Mouse (Mus musculus): ENCODE results near the gene BC035044.
A peak's percentile ranks its signal among the peaks of the same experiment; 100 is the strongest.

The BC035044 gene

DNA sequence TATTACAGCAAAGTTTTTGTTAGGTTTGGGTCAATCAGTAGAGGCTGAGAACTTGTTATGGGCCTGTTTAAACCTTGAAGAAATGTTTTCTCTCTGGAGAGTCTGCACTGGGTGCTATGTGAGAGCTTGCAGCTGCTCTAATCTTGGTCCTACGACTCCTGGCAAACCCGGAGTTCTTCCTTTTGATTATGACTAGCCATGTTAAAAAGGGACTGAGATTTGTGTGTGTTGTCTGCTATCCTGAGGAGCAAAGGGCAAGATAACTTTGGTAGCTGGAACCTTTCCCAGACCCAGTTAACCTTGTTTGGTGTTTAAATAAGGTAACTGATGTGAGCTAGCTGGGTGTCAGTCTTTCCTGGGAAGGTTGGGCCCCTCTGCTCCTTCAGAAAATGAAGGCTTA is 40.3 kb downstream of the BC035044 start:
- no peak for DNase-seq (ENCODE audit: low read depth)

DNA sequence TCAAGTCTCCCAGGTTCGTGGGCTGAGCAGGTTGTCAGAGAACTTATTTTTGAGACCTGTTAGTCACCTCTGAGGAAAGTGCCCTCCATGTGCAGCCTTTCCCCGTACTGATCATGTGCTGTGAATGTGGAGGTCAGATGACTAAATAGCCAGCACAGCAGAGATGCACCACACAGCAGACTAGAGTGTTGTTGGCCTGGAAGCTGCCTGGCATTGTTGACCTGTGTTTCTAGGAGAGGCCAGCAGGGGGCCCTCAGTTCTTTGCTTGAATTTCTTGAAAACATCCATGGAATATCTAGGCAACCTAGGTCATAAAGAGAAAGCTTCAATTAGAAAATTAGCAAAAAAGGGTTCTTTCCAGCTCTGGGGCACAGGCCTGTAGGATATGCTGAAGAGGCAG is 41.0 kb downstream of the BC035044 start:
- DNase-seq (ENCODE audit: low read depth): peak; percentile 81

- no peak for DNase-seq (ENCODE audit: low read depth)
Measured at GRCm38 (mm10) chr6:128847401-128847800, 43.5 kb downstream of the BC035044 start.

- DNase-seq (ENCODE audit: low read depth): peak; percentile 48
Measured at GRCm38 (mm10) chr6:128845998-128846542, 44.9 kb downstream of the BC035044 start.

DNA sequence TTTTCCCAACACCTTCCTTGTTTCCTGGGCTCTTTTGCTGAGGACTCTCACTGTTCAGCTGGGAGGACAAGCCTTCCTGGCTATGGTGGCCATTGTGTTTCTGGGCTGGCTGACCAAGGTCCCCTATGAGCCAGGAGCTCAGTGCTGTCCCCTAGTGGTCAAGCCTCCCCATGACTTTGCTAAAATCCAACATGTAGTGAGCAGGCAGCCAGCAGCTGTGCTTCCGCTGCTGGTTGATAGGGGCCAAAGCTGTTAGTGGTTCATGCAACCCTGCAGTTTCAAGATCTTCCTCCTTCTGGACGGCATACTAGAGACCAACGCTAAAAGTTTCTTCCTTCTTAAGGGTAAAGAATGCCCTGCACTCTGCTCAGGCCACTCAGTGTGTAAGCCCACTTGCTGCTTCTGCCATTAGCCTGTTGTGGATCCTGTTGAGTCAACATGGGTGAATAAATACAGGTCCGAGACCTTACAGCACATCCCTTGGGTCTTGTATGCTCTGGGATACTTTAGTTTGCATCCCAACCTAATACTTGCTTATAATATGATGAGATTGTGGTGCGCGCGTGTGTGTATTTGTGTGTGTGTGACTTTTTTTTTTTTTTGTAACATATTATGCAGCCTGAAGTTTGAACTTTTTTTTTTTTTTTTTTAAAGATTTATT is 45.5 kb downstream of the BC035044 start:
- peak; percentile 89 for DNase-seq (ENCODE audit: low read depth)

GRCm38 (mm10) chr6:128844586-128845080 is 46.3 kb downstream of the BC035044 start:
- DNase-seq (ENCODE audit: low read depth): peak; percentile 26

DNA sequence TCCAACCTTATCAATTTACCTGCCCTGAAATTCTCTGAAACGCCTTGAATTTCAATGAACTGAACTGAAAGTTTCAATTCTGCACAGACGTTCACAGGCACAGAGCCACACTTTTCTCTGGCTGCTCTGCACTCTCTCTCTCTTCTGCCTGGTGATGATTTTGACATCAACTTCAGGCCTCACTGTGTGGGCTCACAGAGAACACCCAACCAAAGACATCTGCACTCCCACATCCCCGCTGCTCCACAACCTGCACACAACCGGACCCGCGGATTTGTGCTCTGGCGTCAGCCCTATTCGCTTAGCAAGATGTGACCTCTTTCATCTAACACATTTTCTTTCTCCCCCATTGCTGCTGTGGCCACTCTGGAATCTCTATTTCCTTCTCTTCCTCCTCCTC is 46.8 kb downstream of the BC035044 start:
- peak; percentile 39 for DNase-seq (ENCODE audit: low read depth)

DNA sequence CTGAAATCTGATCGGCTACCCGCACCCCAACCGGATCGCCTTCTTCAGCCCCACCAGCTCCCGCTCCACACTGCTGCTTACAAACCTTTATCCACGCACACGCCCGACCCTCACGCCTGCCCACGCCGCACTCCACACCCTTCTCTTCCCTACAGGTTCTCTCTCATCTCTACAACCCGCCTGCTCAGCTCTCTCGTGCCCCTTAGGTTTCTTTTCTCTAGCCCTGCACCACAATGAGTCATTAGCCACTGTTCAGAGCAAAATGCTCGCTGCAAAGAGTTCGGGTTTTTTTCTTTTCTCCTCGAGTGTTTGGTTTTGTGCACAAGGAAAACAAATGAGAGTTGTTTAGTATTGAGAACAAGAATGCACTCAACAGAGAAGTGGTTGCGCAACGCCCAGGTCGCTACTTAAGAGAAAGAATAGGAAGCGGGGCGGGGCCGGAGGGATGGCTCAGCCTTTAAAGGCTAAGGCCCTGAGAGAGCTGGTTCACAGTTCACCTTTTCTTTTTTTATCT is 47.4 kb downstream of the BC035044 start:
- DNase-seq (ENCODE audit: low read depth): peak; percentile 78

DNA sequence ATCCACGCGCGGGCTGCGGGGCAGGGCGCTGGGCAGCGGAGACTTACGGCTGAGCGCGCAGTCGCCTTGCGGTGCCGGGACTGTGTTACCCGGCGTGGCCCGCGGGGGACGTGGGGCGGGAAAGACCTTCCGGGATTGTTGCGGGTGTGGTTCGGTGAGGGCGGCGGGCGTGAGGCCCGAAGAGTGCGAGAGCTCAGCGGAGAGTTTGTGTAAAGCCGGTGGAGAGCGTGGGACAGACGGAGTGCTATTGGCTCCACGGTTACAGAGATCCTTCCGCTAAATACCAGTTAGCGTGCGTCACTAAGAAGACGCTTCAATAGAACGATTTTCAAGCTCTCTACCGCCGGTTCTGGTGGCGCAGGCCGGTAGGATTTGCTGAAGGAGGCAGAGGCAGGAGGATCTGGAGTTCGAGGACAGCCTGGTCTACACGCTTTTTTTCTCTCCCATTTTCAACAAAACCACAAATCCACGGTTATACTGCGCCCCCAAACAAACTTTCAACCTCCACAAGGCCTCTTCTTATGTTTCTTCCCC is 47.9 kb downstream of the BC035044 start:
- peak; percentile 100 for DNase-seq (ENCODE audit: low read depth)

GRCm38 (mm10) chr6:128842356-128842944 is 48.5 kb downstream of the BC035044 start:
- DNase-seq (ENCODE audit: low read depth): no peak

DNA sequence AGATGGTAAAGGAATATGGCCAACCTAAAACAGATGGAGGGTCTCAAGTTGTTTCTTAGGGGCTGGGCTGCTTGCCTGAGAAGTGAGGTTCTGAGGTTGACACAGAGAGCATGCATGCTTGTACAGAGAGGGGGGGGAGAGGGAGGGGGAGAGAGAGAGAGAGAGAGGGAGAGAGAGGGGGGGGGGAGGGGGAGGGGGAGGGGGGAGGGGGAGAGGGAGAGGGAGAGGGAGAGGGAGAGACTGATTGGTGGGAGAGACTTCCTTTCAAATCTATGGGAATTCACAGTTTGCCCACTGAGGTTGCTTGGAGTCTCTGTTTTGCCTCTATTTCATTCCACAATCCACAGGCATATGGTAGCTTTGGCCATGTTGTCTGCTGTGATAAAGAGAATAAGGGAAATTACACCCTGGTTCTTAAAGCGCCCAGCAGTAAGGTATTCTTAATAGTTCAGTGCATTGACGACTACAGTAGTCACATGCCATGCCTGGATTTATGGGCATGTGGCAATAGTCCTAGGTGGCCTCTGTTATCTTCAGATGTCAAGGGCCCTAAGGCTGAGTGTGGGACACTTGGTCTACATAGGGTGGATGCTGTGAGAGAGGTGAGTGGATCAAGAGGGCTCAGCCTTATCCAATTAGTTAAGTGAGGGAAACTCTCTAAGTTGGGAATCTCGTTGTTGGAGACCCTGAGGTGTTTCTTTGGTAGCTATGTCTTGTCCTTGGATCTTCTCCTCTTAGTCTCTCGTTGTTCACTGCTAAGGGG is 49.4 kb downstream of the BC035044 start:
- DNase-seq (ENCODE audit: low read depth): peak; percentile 43

DNA sequence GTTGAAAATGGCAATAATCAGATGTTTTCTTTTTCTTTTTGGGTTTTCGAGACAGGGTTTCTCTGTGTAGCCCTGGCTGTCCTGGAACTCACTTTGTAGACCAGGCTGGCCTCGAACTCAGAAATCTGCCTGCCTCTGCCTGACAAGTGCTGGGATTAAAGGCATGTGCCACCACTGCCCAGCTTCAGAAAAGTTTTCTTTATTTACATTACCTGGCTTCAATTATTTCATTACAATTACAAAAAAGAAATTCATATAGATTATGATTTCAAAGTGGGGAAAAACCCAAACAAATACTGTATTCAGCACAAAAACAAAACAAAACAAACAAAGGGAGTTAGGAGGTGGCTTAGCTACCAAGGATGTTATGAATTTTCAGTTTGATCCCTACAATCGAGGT is 50.3 kb downstream of the BC035044 start:
- peak; percentile 42 for DNase-seq (ENCODE audit: low read depth)

DNA sequence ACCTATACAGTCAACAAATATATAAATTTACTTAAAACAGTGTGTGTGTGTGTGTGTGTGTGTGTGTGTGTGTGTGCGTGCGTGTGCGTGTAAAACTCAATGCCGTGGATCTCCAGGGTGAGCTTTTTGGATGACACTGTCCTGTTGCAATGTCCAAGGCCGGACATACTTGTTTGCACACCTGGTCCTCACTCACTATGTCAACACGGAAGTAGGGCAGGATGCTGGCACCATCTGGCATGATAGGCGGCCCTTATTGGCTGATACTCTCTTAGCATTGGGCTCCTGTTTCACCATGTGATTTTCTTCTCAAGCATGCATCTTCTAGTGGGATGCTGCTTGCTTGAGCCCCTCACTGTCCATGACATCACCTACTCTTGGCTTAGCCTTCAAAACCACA is 51.0 kb downstream of the BC035044 start:
- DNase-seq (ENCODE audit: low read depth): no peak

DNA sequence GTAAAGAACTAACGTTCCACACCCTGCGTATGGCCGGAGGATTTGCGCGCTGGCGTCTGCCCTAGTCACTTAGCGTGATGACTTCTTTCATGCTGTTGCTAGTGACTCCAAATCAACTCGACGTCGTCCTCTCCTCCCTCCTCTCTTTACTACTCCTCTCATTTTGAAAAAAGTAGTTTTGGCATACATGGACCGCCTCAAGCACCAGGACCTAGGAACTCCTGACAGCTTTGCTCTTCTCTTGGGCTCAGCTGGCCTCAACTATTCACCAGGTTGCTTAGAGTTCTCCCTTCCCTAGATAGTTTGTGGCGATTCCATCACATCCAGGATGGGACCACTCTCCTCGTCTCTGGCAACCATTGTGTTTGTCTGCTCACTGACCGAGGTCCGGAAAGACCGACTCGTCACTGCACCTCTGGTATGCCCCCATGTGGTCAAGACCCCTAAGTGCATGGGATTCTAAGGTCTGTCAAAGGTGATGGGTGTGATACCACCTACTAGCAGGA is 51.6 kb downstream of the BC035044 start:
- DNase-seq (ENCODE audit: low read depth): peak; percentile 94

GRCm38 (mm10) chr6:128838342-128839265 is 52.3 kb downstream of the BC035044 start:
- DNase-seq (ENCODE audit: low read depth): peak; percentile 97

DNA sequence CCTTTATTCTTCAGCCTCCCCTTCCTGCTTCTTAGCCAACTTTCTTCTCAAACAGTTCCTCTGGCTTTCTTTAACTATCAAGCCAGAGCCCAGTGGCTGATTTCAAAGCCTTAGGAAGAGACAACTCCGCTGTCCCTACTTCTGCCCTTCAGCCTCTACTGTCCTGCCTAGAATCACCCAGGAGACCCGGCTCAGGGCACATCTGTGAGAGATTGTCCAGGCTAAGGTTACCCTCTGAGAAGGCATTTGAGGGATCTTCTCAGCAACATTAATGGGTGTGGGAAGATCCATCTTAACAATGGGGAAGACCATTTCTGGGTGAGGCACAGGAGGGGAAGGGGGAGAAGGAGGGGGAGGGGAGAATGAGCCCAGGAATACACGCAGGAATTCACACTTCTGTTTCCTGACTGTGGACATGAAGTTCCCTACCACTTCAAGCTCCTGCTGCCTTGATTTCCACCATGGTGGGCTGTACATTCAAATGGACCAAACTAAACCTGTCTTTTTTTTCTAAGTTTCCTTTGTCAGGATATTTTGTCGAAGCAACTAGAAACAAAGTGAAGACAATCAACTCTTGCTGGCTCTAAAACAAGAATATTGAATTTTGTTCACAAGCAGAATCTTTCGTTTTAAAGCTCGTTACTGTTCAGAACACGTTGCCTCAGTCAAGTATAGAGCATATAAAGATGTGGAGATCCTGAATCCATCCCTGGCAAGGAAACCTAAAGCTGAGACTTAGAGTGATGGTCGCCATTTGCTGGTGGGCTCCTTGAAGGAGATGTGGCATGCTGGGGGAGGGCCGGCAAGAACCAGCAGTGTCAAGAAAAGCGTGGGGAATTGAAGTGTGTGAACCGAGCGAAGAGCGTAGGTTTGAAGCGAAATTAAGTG is 53.2 kb downstream of the BC035044 start:
- peak; percentile 49 for DNase-seq (ENCODE audit: low read depth)

GRCm38 (mm10) chr6:128836955-128837334 is 54.0 kb downstream of the BC035044 start:
- DNase-seq (ENCODE audit: low read depth): no peak

GRCm38 (mm10) chr6:128836191-128836954 is 54.6 kb downstream of the BC035044 start:
- peak; percentile 84 for DNase-seq (ENCODE audit: low read depth)

DNA sequence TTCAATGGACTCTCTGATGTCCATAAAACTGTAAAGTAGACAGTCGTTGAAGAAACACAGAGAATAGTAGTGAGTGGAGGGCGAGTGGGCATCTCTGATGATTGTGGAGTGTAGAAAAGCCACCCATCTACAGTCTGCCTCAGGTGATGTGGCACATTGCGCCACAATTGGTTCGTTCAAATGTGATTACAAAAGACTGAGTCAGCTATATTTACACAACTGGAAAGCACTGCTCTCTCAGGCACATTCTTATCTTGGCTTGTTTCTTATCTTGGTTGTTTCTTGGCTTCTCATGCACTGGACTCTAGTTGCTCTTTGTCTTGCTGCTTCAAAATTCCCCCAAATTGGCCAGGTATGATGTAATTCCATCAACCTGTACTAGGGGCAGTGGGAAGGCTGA is 55.4 kb downstream of the BC035044 start:
- DNase-seq (ENCODE audit: low read depth): peak; percentile 42
